Mouse (Mus musculus) retina, postnatal 7 days (tissue): ENCODE results near the gene Tnfrsf19.

ENCODE experiments used
- DNase-seq: peaks from one replicate; pipeline ENCODE4 v3.0.0-alpha.2; 2012; ENCODE audit warnings: low read depth, low spot score

Gene Tnfrsf19

DNA sequence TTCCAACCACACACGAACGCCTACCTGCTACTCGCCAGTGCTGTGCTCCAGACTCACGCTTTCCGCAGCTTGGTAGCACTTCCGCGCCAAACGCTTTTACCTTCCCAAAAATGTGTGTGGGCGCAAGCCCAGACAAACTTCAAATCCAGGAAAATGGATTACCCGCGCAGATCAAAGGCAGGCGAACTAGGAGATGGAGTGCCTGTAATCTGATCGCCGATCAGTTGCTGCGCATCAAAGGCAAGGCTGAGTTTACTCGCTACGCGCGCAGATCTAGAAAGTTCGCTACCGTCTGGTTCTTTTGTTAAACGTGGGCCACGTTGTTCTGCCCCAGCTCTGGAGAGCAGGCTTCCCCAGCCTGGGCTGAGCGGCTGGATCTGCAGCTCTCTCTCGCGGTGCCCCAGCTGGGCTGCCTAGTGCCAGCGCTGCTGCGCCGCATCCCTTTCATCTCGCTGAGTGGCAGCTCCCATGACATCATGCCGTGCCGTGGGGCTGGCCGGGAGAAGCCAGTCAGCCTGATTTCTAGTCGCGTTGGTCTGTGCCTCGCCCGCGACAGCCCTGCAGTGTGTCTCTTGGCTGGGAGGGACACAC, at the start of gene Tnfrsf19:
TSS of gene Tnfrsf19 (minus strand) at position 400 of the 591 bp plus-strand sequence.
- peak; percentile 39 for DNase-seq

DNA sequence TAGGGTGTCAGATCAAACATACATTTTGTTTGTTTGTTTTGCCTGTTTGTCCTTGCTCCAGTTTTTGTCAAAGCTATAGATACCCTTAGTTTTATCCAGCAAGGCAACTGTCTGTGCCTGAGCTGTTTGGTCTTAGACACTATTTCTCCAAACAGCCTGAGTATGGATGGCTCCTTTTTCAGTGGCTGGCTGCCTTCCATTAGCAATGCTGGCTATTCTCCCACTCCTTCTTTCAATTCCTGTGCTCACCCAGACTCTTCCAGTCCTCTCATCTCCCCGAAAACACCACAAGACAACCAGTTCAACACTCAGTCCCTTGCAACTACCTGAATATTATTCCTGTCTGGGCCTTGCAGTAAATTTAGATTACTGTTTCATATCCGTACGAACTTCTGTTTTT, 45.8 kb upstream of the Tnfrsf19 start:
- no peak for DNase-seq

- DNase-seq: no peak
These were observed 44.7 kb upstream of the Tnfrsf19 start for GRCm38 (mm10) chr14:61090955-61091354.

GRCm38 (mm10) chr14:61088187-61088586, 41.9 kb upstream of the Tnfrsf19 start:
- DNase-seq: no peak

DNA sequence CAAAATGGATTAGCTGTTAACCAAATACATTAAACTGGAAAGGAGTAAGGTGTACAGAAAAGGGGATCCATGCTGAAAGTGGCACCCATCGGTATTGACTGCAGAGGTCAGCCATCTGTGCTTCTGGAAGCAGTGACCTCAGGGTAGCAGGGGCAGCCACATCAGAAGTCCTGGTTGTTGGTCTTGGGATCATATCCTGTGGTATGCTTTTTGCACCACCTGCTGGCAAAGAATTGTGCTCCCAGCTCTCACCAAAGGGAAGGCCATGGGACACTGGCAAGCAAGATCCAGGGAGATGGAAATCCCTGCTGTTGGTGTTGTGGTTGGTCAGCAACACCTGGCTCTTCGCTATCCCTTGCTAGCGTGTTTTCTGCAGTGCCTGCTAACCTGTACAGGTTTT, 39.0 kb upstream of the Tnfrsf19 start:
- DNase-seq: no peak

- DNase-seq: no peak
These were observed 23.3 kb upstream of the Tnfrsf19 start for GRCm38 (mm10) chr14:61069555-61069954.

- no peak for DNase-seq
These were observed 15.4 kb upstream of the Tnfrsf19 start for GRCm38 (mm10) chr14:61061729-61062128.

DNA sequence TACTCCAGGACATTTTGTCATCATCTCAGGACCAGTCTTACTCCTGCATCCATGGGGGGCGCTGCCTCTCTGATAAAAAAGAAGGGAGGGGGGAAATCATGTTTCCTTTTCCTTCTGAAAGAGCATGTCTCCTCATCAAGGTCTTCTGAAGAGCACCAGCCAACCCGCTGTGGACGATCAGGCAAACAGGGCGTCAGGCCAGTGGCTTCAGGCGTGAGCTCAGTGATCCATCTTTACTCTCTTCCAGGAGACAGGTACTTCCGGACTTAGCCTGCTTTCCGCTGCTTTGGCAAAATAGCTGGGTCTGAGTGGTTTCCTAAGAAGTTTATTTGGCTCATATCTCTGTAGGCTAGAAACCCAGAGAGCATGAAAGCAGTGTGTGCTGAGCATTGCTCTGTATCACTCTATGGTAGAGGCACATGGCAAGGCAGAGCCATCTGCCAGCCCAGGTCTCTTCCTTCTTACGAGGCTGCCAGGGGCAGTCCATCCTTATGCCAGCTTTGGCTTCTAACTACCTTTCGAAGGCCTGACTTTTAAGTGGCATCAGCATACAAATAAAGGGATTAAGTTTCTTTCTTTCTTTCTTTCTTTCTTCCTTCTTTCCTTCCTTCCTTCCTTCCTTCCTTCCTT, 13.1 kb upstream of the Tnfrsf19 start:
- DNase-seq: no peak

- no peak for DNase-seq
These were observed 10.7 kb upstream of the Tnfrsf19 start for GRCm38 (mm10) chr14:61056962-61057361.

- DNase-seq: no peak
These were observed 10.2 kb upstream of the Tnfrsf19 start for GRCm38 (mm10) chr14:61056445-61056844.

DNA sequence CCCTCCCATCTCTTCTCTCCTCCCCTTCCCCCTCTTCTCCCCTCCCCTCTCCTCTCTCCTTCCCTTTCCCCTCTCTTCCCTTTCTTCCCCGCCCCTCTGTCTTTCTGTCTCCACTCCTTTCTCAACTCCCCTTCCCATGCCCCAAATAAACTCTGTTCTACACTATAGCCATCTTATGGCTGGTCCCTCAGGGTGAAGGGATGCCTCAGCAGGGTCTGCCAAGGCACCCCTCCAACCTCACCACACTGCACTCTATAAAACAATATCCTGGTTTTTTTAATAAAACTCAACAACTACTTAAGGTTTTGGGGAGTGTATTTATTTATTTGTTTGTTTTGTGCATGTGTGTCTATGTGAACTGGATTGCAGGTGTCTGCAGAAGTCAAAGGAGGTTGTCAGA, 9.6 kb upstream of the Tnfrsf19 start:
- DNase-seq: no peak

DNA sequence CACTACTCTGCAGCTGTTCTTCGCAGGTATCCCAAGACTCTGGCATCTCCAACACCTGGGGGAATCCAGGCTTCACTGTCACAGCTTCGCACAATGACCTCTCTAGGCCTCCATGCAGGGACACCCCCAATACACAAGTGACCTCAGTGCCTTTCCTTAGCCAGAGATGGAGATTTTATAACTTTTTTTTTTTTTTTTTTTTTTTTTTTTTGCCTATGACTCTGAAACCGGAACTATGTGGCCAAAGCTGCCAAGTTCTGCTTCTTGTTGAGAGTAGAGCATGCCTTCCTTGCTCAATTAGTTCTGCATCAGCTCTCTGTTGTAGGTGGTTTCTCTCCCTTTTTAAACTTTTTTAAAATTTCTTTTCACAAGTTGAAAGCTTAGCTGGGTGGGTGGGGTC, 5.9 kb upstream of the Tnfrsf19 start:
- DNase-seq: no peak

- DNase-seq: no peak
These were observed 722 bp downstream of the Tnfrsf19 start for GRCm38 (mm10) chr14:61045446-61046090.

DNA sequence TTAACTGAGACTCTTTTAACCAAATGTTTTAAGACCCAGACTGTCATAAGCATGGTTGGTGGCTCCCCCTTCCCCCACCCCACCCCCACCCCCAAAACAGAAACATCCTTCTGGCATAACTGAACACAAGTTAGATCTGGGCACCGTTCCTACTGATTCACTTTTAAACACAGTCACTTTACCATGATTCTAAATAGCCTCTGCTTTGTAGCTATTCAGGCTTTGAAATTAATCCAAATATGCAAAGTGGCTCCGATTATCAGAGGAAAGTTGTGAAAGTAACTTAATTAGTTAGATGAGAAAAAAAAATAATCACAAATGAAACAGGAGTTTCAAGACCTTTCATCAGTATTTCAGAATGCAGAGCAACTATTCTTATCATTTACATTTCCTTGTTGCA, 2.0 kb downstream of the Tnfrsf19 start:
- DNase-seq: no peak

- DNase-seq: no peak
These were observed 2.6 kb downstream of the Tnfrsf19 start for GRCm38 (mm10) chr14:61043511-61044310.

DNA sequence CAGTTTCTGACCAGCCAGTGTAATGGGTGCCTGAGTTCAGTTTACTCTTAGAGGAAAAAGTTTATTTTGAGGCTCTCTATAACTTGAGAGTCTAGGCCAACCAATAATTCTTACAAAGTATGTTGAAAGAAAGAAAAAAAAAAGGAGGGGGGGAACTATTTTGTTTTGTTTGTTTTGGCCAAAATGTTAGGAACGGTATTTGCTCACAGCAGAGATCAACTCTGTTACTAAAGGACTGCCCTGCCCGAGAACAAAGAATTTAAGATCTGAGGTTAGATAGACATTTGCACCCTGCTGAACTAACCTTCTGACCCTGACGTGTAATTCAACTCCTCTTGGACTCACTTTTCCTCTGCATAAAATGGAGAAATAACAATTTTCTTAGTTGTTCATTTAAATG, 4.0 kb downstream of the Tnfrsf19 start:
- no peak for DNase-seq

DNA sequence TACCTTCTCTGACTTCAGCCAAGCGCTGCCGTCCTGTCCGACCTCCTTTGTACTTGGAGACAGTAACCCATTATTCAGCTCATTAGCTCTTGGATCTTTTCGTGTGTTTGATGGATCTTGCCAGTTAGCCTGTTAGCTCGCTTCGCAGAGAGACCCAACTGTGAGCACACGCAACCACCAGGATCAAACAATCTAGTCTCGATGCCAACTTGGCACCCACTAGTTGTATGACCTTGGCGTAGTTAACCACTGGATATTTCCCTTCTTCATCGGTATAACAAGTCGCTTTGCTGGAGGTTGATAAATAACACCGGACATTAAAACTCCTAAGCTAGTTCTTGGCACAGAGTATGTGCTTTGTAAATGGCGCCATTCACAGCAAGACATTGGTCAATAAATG, 6.1 kb downstream of the Tnfrsf19 start:
- no peak for DNase-seq

- no peak for DNase-seq
These were observed 8.2 kb downstream of the Tnfrsf19 start for GRCm38 (mm10) chr14:61038082-61038472.

- no peak for DNase-seq
These were observed 8.8 kb downstream of the Tnfrsf19 start for GRCm38 (mm10) chr14:61037321-61038081.

DNA sequence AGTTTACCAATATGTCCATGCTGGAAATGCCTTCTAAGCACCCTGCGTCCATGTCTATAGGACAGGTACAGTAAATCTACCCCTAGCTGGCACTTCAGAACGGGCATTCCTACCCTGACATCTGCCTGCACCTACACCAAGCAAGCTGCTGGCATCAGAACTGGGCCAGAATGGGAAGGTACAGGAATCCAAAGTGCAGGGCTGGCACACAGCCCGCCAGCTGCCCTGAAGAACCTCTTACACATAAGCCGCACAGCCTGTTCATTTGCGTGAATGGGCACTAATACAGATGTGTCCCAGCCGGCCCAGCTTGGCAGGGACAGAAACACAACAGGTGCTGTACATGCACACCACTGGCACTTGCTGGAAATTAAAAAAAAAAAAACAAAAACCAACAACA, 15.9 kb downstream of the Tnfrsf19 start:
- DNase-seq: no peak

- no peak for DNase-seq
These were observed 22.3 kb downstream of the Tnfrsf19 start for GRCm38 (mm10) chr14:61024006-61024405.

GRCm38 (mm10) chr14:61022383-61022782, 23.9 kb downstream of the Tnfrsf19 start:
- no peak for DNase-seq
